Mouse (Mus musculus): ENCODE measurements around the gene Xpr1. TPM values are rescaled to one million over a fixed set of nuclear protein-coding genes. Genes with fewer than 3 reads are reported as not detected.

Xpr1 gene
- total RNA-seq, 2 experiments from 2014 or later, result 76.3 to 80.7 TPM

DNA sequence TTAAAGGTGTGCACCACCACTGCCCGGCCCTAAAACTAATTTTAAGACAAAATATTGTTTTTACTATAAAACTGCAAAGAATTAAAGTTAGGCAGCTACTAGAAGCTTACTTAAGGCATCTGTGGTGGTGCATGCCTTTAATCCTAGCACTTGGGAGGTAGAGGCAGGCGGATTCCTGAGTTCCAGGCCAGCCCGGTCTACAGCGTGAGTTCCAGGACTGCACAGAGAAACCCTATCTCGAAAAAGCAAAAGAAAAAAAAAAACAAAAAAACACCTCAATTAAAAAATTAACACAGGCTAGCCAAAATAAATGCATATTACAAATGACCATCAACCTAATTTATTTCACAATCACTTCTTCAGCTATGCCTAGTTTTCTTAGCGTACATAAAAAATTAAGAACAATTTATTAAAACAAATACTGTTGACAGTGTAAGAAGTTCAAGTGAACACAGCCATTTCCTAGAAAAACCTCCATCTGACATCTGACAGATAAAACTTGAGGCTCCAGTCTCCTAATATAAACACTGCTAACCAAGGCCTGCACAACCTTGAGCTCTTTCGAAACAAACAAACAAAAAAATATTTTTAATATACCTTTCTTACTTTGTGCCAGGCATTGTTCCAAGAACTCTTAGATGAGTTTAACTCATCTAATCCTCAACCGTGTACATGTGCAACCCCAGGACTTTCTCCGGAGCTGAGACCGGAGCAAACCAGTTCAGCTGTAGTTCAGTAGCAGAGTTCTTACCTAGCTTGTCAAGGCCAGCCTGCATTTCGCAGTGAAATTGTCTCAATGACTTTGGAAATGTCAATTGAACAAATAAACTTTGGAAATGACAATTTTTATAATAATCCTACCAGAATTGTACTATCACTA lies 9.3 kb downstream of the Xpr1 start:
- no peak for DNase-seq (ENCODE audit: low spot score)

DNA sequence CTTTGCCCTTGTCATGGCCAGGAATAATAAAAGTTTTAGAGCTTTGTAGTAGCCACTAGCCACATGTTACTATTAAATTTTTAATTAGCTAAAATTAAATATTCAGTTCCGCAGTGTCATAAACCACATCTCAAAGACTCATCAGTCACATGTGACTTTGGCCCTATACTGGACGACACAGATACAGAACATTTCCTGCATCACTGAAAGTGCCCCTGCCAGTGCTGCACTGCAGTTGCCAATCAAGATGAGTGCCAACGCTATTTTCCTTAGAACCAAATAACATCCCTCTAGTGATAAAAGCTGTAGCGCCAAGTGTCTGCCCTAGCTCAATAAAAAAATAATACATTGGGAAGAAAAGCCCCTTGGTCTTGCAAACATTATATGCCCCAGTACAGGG lies 17.2 kb downstream of the Xpr1 start:
- no peak for DNase-seq (ENCODE audit: low spot score)

DNA sequence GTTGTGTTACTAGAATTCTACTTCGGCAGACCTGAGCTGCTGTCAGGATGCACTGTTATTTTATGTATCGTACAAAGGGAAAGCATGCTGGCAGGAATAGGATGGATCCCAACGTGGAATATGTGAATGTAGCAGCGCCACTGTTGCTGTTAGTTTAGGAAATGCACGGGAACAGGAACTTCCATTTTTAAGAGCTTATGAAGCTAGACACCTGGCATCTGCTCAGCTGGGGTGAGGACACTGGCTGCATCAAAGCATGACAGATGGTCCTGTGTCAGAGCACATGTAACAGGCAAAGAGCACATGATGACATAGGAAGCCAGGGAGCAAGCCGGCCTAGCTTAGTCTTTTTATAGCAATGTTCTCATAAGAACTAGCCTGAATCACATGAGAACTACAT lies 22.4 kb downstream of the Xpr1 start:
- DNase-seq (ENCODE audit: low spot score), result no peak

DNA sequence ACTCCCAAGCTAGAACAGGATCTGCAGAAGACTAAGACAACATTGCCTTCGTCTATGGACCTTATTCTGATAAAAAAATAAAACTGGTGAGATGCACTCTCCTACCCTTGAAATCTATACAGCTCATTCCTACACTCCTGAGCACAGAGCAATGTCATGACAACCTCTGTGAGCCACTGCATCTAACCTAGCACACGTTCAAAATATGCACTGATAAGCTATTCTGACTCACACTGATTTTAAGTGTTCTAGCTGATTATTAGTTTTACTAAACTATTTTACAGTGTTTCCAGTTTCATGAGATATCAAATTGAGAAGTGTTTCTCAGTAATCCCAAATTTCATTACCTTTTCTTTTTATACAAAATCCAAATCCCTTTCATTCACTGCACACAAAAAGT lies 23.2 kb downstream of the Xpr1 start:
- no peak for DNase-seq (ENCODE audit: low spot score)

DNA sequence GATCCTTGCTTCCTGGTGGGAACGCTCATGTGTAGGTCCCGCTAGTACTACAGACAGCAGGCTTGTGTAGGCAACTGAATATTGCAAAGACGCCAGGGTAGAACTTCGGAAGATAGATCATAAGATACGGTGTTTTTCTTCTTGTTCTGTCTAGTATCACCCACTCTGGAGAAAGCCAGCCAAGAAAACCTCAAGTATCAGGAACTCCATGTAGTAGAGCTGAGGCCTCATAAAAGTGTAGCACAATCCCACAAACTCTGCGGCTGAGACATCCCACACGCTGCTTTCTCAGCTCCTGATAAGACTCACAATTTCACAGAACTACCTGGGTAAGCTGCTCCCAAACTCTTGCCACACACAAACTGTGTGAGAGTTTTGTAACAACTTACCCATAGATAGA lies 24.4 kb downstream of the Xpr1 start:
- DNase-seq (ENCODE audit: low spot score), result no peak

DNA sequence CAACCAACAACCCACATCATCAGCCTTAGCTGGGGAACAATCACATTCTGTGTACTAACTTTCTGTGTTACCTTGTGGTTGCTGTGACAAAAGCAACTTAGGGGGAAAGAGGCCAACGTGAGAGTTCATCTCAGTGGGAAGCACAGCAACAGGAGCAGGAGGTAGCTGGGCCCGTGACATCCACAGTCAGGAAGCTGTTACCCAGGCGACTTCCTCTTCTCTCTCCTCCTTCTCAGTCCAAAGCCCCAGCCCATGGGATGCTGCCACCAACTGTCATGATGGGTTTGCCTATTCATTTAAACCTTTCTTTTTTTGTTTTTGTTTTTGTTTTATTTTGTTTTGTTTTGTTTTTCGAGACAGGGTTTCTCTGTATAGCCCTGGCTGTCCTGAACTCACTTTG lies 25.7 kb downstream of the Xpr1 start:
- no peak for DNase-seq (ENCODE audit: low spot score)

DNA sequence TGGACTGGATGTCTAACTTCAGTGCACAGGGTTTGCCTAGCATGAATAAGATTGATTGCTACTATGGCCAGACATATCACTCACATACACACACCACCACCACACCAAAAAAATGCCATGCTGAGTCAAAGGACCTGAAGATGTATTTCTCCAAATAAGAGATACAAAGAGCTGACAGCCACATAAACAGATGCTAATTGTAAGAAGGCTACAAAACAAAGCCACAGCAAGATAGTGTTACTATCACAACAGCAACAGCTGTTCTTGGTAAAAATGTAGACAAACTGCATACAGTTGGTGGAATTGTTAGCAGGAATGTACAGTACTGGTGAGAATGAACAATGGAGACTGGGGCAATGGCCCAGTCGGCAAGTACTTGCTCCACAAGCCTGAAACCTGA lies 28.8 kb downstream of the Xpr1 start:
- no peak for DNase-seq (ENCODE audit: low spot score)

DNA sequence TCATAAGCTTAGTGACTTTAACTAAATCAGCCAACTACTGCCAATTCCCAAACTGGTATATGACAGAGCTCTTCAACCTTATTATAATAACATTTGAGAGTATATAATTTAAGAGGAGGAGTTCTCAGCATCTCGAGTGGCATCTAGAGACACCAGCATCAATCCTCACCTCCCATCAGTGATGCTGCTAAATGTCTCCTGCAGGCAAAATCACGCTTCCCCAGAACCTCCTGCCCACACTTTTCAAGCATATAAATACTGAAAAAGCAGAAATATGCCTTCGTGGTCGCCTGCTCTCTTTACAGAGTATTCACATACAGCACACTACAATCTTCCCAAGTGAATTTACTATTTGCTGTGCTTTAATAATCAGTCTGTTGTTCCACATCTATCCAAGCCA lies 30.7 kb downstream of the Xpr1 start:
- no peak for DNase-seq (ENCODE audit: low spot score)

DNA sequence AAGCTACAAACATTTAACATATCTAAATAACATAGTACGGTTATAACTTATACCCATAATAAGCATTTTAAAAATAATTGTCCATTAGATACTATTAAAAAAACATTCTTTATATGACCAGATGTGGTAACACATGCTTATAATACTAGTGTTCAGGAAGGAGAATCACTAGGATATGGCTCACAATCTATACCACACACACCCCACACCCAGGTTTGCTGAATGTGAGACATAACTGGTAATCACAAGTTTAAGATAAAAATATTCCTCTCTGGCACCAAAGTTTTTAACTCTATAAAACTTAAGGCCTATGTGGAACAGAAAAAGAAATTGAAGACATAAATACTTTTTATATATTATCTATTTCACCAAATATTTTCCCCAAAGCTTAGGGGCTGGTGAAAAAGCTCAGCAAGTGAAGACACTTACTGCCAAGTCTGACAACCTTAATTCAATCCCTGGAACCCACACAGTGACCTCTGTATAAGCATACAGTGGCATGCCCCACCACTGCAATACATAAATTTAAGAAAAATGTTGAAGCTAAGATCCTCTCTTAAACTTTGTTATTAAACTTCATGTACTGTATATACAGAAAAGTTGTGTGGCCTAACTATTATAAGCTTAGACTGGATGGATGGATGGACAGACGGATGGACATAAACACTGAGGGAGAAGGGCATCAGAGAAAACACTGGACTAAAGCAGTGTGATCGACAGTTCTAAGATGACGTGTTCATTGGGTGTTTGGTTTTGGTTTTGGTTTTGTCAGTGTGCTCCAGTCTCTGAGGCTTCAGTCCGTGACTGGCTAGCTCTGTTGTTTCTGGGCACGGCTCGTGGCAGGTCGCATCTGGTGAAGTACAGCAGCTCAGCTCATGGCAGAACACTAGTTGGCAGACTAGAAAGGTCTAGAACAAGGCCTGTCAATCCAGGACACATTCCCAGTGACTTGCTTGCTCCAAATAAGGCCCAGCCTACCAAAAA lies 33.6 kb downstream of the Xpr1 start:
- no peak for DNase-seq (ENCODE audit: low spot score)

DNA sequence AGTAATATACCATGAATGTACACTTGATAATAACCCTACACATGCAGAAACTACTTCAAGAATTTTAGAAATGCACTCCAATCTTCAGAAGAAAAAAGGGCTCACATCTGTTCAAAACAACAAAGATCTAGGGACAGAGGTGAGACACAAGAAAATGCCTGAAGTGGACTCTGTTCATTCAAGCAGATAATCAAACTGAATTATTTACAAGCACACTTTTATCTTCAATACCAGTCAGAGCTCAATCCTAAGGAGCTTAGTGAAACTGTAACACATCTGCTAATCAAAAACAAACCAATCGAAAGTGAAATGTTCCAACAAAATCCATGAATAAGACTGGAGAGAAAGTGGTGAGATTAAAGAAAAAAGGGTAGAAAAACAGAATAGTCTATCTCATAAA lies 35.3 kb downstream of the Xpr1 start:
- DNase-seq (ENCODE audit: low spot score), result no peak

DNA sequence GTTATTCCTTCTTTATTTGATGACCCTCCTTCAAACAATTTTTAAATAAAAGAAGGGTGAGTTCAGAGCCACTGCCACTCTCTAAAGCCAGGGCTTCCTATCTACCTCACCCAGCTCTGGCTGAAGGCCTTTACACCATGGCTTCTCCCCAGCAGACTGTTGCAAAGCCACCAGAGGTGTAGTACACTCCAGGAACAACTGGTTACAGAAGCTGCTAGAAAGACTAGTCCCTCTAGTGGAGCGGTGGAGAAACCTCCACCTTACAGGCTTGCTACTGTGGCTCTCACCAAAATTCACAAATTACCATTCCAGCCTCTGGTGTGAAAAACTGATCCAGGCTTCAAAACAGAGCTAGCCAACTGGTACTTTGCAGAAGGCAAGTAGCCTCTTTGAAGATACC lies 37.9 kb downstream of the Xpr1 start:
- no peak for DNase-seq (ENCODE audit: low spot score)

DNA sequence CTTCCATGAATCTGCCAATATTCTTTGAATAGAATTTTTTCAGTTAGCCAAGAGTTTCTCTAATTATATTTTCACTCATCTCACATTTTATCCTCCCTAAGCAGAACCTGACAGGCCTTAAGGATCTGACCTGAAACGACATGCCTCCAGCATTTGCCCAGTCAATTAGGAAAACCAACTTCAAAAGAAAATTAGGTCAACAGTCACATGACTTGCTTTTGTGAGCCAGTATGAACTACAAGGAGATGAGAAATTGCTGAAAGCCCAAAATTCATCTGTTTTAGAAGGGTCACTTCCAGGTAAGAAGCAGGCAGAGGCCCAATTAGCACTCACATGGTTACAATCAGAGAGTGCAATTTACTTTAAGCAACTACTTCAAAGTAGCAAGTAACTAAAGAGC lies 44.4 kb downstream of the Xpr1 start:
- no peak for DNase-seq (ENCODE audit: low spot score)

DNA sequence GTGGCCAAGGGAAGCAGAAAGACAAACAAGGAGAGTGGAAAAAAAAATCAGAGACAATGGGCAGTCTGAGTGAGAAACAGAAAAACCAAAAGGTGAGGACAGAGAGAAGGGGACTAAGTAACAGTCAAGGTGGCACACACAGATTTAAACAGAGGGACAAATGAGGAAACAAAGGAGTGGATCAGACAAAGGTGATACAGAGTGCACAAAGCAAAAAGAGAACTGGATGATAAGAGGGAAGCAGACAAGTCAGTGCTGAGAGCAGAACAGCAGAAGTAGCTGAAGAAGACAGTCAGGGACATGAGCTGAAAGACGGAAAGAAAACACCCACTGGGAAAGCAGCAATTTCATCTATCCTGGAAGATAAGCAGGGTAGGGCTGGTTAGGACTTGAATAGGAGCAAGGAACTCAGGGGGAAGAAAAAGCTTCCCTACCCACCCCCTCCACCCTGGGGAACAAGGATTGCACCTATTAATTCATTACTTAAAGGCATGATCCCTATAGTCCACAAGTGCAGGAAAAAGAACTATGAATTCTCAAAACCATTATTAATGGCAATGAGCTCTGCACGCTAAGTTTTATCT lies 47.0 kb downstream of the Xpr1 start:
- DNase-seq (ENCODE audit: low spot score), result no peak

DNA sequence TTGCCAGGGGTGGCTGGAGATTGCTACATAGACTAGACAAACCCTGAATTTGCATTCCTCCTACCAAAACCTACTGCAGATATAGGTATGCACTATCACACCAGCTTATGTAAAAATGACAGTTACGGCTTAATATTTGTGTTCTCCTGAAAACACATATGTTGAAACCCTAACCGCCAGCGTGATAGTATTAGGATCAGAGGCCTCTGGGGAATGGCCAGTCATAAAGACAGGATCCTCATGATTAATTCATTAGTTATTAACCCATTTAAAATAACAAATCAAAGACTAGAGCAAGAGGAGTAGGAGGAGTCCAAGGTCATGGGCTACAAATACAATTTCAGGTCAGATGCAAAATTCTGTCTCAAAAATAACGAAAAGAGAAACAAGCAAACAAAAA lies 50.8 kb downstream of the Xpr1 start:
- no peak for DNase-seq (ENCODE audit: low spot score)

DNA sequence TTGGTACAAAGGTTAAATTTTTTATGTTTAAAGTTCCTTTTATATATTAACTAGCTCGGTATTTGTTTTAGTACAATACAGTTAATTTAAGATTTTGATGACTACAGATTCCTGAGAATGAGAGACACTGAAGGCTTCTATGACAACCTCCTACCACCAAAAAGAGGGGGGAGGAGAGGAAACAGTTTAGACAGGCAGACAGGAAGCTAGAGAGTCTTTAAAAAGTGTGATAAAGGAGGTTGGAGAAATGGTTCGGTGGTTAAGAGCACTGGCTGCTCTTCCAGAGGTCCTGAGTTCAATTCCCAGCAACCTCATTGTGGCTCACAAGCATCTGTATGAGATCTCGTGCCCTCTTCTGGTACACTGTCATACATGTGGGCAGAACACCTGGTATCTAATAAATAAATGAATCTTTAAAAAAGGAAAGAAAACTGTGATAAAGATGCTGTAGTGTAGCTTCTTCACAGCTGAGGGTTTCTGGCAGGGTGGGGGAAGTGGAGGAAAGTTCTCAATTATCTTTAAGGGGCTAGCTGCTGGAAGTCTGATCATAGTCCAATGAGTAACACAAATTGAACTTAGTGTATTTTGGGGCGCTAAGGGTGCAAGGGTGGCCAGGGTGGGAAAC lies 55.6 kb downstream of the Xpr1 start:
- DNase-seq (ENCODE audit: low spot score), result no peak

DNA sequence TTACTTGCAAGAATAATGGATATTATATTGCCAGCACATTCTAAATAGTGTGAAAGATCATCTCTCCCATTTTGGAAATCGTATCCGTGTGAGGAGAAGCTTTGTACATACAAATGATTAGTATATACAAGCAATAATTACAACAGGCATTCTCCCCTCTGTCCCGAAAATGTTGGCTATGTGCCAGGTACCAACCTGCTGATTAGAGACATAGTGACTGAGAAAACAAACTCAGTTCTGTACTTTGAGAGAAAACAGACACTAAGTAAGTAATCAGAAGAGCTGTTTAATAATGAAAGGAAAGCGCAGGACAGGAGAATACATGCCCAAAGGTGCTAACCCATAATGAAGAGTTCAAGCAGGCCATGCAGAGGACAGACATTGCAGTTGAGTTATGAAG lies 64.1 kb downstream of the Xpr1 start:
- no peak for DNase-seq (ENCODE audit: low spot score)

DNA sequence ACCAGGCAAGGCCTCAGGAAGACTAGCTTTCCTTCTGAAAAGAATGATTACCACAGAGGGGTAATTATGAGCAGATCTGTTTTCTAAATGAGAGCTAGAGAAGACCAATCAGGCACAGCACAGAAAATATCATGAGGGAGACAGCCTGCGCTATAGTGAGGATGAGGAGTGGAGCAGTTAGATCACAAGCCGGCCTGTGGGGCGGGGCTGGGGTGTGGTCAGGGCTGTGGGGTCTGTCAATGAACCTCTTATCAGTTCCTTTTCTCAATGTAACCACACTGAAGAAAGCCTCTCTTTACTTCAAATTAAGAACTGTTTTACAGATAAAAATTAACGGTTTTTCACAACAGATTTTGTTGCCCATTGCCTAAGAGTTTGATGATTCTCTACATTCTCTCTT lies 65.7 kb downstream of the Xpr1 start:
- DNase-seq (ENCODE audit: low spot score), result no peak

DNA sequence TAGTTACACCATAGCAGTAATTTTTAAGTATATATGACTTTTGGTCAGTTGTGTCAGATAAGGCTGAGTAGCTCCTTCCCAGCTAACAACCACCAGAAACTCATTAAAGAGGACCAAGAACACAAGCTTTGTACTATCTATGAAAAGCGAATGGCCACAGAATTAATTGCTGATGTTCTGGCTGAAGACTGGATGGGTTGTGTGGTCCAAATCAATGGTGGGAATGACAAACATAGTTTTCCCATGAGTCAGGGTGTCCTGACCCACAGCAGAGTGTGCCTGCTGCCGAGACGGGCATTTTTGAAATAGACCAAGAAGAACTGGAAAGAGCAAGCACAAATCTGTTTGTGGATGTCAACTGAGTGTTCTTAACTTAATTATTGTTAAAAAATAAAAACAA lies 68.7 kb downstream of the Xpr1 start:
- DNase-seq (ENCODE audit: low spot score), result no peak

DNA sequence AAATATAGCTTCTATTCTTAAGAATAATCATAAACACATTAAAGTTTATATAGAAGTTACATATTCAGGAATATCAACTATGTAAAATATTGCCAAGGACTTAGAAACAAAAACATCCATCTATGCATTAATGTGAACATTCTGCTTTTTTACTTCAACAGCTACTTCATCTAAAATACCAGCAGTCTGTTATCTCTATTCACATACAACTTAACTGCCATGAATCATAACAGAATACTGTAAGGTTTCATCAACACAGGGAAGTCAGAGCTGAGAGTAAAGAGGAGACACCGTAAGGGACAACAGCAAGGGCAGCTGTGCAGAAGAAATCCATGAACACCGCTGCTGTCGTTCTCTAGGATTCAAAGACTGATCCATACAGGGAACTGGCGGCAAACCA lies 69.9 kb downstream of the Xpr1 start:
- no peak for DNase-seq (ENCODE audit: low spot score)

DNA sequence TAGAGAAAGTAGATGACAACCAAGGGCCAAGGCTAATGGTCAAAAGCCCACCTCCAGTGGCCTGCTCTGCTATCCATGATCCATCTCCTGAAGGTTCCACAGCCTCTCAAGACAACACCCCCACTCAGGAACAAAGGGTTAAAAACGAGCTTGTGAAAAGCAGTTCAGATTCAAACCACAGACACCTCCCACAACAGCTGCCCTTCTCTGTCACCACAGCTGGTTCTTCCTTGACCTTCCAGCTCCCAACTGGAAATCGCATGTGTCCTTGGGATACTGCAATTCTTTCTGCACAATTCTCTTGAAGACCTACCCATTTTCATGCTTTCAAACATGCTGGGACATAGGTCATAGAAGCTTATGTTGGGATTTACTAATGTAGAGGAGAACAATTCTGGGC lies 73.2 kb downstream of the Xpr1 start:
- DNase-seq (ENCODE audit: low spot score), result no peak

DNA sequence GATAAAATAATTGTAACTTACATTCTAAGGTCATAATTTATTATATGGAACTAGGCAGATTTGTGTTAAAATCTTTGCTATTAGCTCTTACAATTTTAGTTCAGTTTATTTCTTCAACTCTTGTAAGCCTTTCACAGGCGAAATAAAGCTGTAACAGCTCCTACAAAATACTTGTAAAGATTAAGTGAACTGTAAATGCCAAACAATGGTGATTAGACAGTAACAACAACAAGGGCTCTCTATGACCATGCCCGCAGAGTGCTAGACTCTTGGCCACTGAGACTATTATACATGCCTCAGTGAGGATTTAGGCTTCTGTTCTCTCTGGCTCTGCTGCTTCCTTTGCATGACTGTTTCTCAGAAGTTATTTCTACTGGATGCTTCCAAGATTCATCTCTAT lies 77.6 kb downstream of the Xpr1 start:
- no peak for DNase-seq (ENCODE audit: low spot score)

DNA sequence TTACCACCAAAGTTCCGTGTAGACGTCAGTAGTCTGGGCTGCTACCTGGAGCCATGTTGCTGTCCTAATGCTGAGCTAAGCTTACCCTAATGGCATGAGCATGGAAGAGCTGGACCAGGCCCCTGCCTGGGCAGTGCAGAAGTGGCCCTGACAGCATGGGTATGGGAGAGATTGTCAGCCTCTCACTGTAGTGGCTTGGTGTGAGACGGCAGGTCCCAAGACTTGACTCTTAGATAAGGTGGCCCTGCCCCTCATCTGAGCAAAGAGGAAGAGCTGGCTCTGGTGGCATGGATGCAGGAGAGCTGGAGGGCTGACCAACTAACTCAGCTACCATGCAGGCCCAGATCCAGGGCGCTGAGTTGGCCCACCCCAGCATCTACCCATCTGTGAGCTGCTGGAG lies 79.9 kb downstream of the Xpr1 start:
- DNase-seq (ENCODE audit: low spot score), result no peak

Measured in gastrocnemius, adult 18-20 months (tissue).